8 mouse cellular contexts compared by ENCODE assay signal in genomic region chr17:43326726-43327700, GRCm38 (mm10). TPM values are rescaled to one million over a fixed set of nuclear protein-coding genes. Genes with fewer than 3 reads are reported as not detected.
DNase-seq lines count a peak whose midpoint lies in the region; ATAC-seq and TF ChIP-seq lines count a peak whose summit lies in the region.

No protein-coding gene starts in this region.

- H3K36me3 ChIP-seq in E14TG2a.4 (ENCODE audit: insufficient read depth, low read length): no peaks in the 10 kb centered on the region
- no peaks in the 10 kb centered on the region for H3K36me3 ChIP-seq in embryonic facial prominence, embryonic 13.5 days
- no peaks in the 10 kb centered on the region for H3K36me3 ChIP-seq in heart, embryonic 14.5 days (ENCODE audit: control insufficient read depth, insufficient read depth, low read length)
- H3K36me3 ChIP-seq in kidney, embryonic 15.5 days: no peaks in the 10 kb centered on the region
- no peaks in the 10 kb centered on the region for H3K36me3 ChIP-seq in lung, embryonic 14.5 days (ENCODE audit: insufficient read depth)
- H3K36me3 ChIP-seq in neural tube, embryonic 15.5 days: no peaks in the 10 kb centered on the region

- H3K9ac ChIP-seq in embryonic facial prominence, embryonic 13.5 days: peak overlapping the region; percentile 58
- H3K9ac ChIP-seq in heart, embryonic 14.5 days (ENCODE audit: low read length): peak overlapping the region; percentile 68
- peak overlapping the region; percentile 45; the same call in 1 of the 2 replicates for H3K9ac ChIP-seq in kidney, embryonic 15.5 days
- peak overlapping the region; percentile 40 for H3K9ac ChIP-seq in lung, embryonic 14.5 days
- peak overlapping the region; percentile 36 for H3K9ac ChIP-seq in neural tube, embryonic 15.5 days (replicated peaks)

- peak; percentile 29 for DNase-seq in WW6 (ENCODE audit: low read depth, low spot score)
- peak; percentile 90 for DNase-seq in lung, embryonic 14.5 days
- DNase-seq in cerebellum, adult 9-10 months: no peak

- 0 out of 2 replicates have a peak overlapping the region, but pooled peaks have one; percentile 44 for H3K27ac ChIP-seq in embryonic facial prominence, embryonic 13.5 days
- peak overlapping the region; percentile 67 to 76 for H3K27ac ChIP-seq in heart, embryonic 14.5 days (replicated peaks in 1 of 2; ENCODE audit: control insufficient read depth in 1 of 2, insufficient read depth in 1 of 2, low read depth in 2 of 2, low read length in 2 of 2)
- H3K27ac ChIP-seq in kidney, embryonic 15.5 days: peak overlapping the region; percentile 66
- H3K27ac ChIP-seq in lung, embryonic 14.5 days (ENCODE audit: low read depth): peak overlapping the region; percentile 63
- peak overlapping the region; percentile 61; the same call in 1 of the 2 replicates for H3K27ac ChIP-seq in neural tube, embryonic 15.5 days (replicated peaks)

- 12% methylated on average over 29 of the region's 29 CpGs for WGBS in embryonic facial prominence, embryonic 13.5 days
- WGBS in heart, embryonic 14.5 days: 15% methylated on average over 29 of the region's 29 CpGs
- 18% methylated on average over 29 of the region's 29 CpGs for WGBS in kidney, embryonic 15.5 days
- WGBS in lung, embryonic 14.5 days: 15% methylated on average over 29 of the region's 29 CpGs
- 12% methylated on average over 29 of the region's 29 CpGs for WGBS in neural tube, embryonic 15.5 days

- H3K4me3 ChIP-seq in E14TG2a.4 (replicated peaks; ENCODE audit: low read length): no peak overlapping the region; the same call in 1 of the 2 replicates
- peak overlapping the region; percentile 37 for H3K4me3 ChIP-seq in embryonic facial prominence, embryonic 13.5 days
- H3K4me3 ChIP-seq in heart, embryonic 14.5 days (ENCODE audit: control insufficient read depth in 1 of 2, insufficient read depth in 1 of 2, low read depth in 1 of 2, low read length in 2 of 2): peak overlapping the region in 1 of 2 experiments; percentile 36; a peak in 2 of 4 replicates
- peak overlapping the region; percentile 37 for H3K4me3 ChIP-seq in kidney, embryonic 15.5 days (replicated peaks)
- H3K4me3 ChIP-seq in lung, embryonic 14.5 days (ENCODE audit: low read depth, low read length): peak overlapping the region; percentile 31
- H3K4me3 ChIP-seq in neural tube, embryonic 15.5 days (replicated peaks): peak overlapping the region; percentile 32

- H3K4me2 ChIP-seq in embryonic facial prominence, embryonic 13.5 days: peak overlapping the region; percentile 67
- H3K4me2 ChIP-seq in heart, embryonic 14.5 days (ENCODE audit: low read length): peak overlapping the region; percentile 68
- peak overlapping the region; percentile 68 for H3K4me2 ChIP-seq in kidney, embryonic 15.5 days
- H3K4me2 ChIP-seq in lung, embryonic 14.5 days: peak overlapping the region; percentile 63
- peak overlapping the region; percentile 64 for H3K4me2 ChIP-seq in neural tube, embryonic 15.5 days

- peak; percentile 36 for TF ChIP-seq CTCF in E14TG2a.4 (conservative IDR thresholded peaks at IDR 0.05; ENCODE audit: low read length)
- peak; percentile 79 for TF ChIP-seq CTCF in lung, embryonic 14.5 days (IDR thresholded peaks at IDR 0.05; ENCODE audit: low read depth)

- H3K27me3 ChIP-seq in E14TG2a.4 (ENCODE audit: insufficient read depth, low read length): no peaks in the 10 kb centered on the region; the same call in 1 of the 2 replicates
- no peaks in the 10 kb centered on the region for H3K27me3 ChIP-seq in embryonic facial prominence, embryonic 13.5 days
- no peaks in the 10 kb centered on the region for H3K27me3 ChIP-seq in heart, embryonic 14.5 days (ENCODE audit: control insufficient read depth, insufficient read depth, low read length)
- no peaks in the 10 kb centered on the region for H3K27me3 ChIP-seq in kidney, embryonic 15.5 days
- H3K27me3 ChIP-seq in lung, embryonic 14.5 days (ENCODE audit: insufficient read depth, low read length): no peaks in the 10 kb centered on the region
- H3K27me3 ChIP-seq in neural tube, embryonic 15.5 days (replicated peaks): no peaks in the 10 kb centered on the region

- peaks cover 26% of the 10 kb centered on the region for H3K4me1 ChIP-seq in E14TG2a.4 (replicated peaks; ENCODE audit: low read depth, low read length)
- H3K4me1 ChIP-seq in embryonic facial prominence, embryonic 13.5 days: peaks cover 6% of the 10 kb centered on the region
- H3K4me1 ChIP-seq in heart, embryonic 14.5 days (ENCODE audit: control insufficient read depth in 2 of 2, insufficient read depth in 2 of 2, low read length in 2 of 2): peaks cover 10 to 25% of the 10 kb centered on the region in 2 experiments
- H3K4me1 ChIP-seq in kidney, embryonic 15.5 days: peaks cover 22% of the 10 kb centered on the region
- peaks cover 6% of the 10 kb centered on the region for H3K4me1 ChIP-seq in lung, embryonic 14.5 days (ENCODE audit: insufficient read depth)
- H3K4me1 ChIP-seq in neural tube, embryonic 15.5 days: peaks cover 10% of the 10 kb centered on the region

- H3K9me3 ChIP-seq in E14TG2a.4 (ENCODE audit: low read length): peaks cover 6% of the 10 kb centered on the region; the same call in 1 of the 2 replicates
- no peaks in the 10 kb centered on the region for H3K9me3 ChIP-seq in embryonic facial prominence, embryonic 13.5 days
- 0 out of 2 replicates have a peak, but pooled peaks cover 6% of the 10 kb centered on the region for H3K9me3 ChIP-seq in heart, embryonic 14.5 days (ENCODE audit: control insufficient read depth, low read length)
- H3K9me3 ChIP-seq in kidney, embryonic 15.5 days (replicated peaks): 0 out of 2 replicates have a peak, but pooled peaks cover 3% of the 10 kb centered on the region
- H3K9me3 ChIP-seq in lung, embryonic 14.5 days (ENCODE audit: low read depth, low read length): no peaks in the 10 kb centered on the region
- no peaks in the 10 kb centered on the region for H3K9me3 ChIP-seq in neural tube, embryonic 15.5 days (replicated peaks)

- 0 out of 2 replicates have a peak, but pooled peaks have one; percentile 75 for ATAC-seq in embryonic facial prominence, embryonic 13.5 days (ENCODE audit: insufficient number of reproducible peaks, insufficient read depth, low FRiP score, low TSS enrichment, low read depth)
- ATAC-seq in heart, embryonic 14.5 days (ENCODE audit: insufficient number of reproducible peaks, insufficient read depth, low FRiP score, low read depth): peak; percentile 81
- ATAC-seq in kidney, embryonic 15.5 days (replicated peaks; ENCODE audit: low FRiP score): peak; percentile 89
- peak; percentile 90 for ATAC-seq in lung, embryonic 14.5 days (ENCODE audit: insufficient read depth)
- peak; percentile 95 for ATAC-seq in neural tube, embryonic 15.5 days (ENCODE audit: low FRiP score)

RNA-seq across cellular contexts. Expression of gene Adgrf5, which starts 33.2 kb away (rescaled TPM):
- 8.7 and 9.2 TPM in 2 replicates for polyA plus RNA-seq in embryonic facial prominence, embryonic 13.5 days (2015; fragmentation: Nextera tagmentation; extraction: Ambion mirVana)
- 20.9 and 26.0 TPM in 2 replicates for polyA plus RNA-seq in heart, embryonic 14.5 days (2014; fragmentation: Nextera tagmentation; extraction: Ambion mirVana)
- 21.6 and 21.8 TPM in 2 replicates for polyA plus RNA-seq in kidney, embryonic 15.5 days (2015; fragmentation: Nextera tagmentation; extraction: Ambion mirVana)
- 18.5 and 18.8 TPM in 2 replicates for polyA plus RNA-seq in lung, embryonic 14.5 days (2014; fragmentation: Nextera tagmentation; extraction: Ambion mirVana)
- 7.3 and 9.4 TPM in 2 replicates for polyA plus RNA-seq in neural tube, embryonic 15.5 days (2015; fragmentation: Nextera tagmentation; extraction: Ambion mirVana)

RNA-seq across cellular contexts. Expression of gene Adgrf1, which starts 56.9 kb away (rescaled TPM):
- polyA plus RNA-seq in embryonic facial prominence, embryonic 13.5 days (2015; fragmentation: Nextera tagmentation; extraction: Ambion mirVana): not detected in 2 replicates
- not detected in 2 replicates for polyA plus RNA-seq in heart, embryonic 14.5 days (2014; fragmentation: Nextera tagmentation; extraction: Ambion mirVana)
- polyA plus RNA-seq in kidney, embryonic 15.5 days (2015; fragmentation: Nextera tagmentation; extraction: Ambion mirVana): 0.16 and 0.42 TPM in 2 replicates
- not detected in 2 replicates for polyA plus RNA-seq in lung, embryonic 14.5 days (2014; fragmentation: Nextera tagmentation; extraction: Ambion mirVana)
- not detected in 2 replicates for polyA plus RNA-seq in neural tube, embryonic 15.5 days (2015; fragmentation: Nextera tagmentation; extraction: Ambion mirVana)
